Mouse (Mus musculus) midbrain, embryonic 12.5 days (tissue): ENCODE data around the gene Retreg2. TPM values are rescaled to one million over a fixed set of nuclear protein-coding genes. Genes with fewer than 3 reads are reported as not detected.

ENCODE experiments used
- polyA plus RNA-seq: library from polyadenylated mRNA; unstranded; fragments of >200 nt; fragmentation: Nextera tagmentation; extraction: Ambion mirVana; gene quantifications from 2 replicates; pipeline ENCODE4 v1.2.1, GENCODE M21; 2016

The Retreg2 gene
- polyA plus RNA-seq, 1 experiment from 2014 or later = 81.3 TPM

Other genes with a start within 250 kb of the Retreg2 start
- gene Cryba2, start 249.6 kb upstream of the Retreg2 start, polyA plus RNA-seq = not detected in 2 replicates
- 0.16 and 0.17 TPM in 2 replicates for gene Cfap65, start 207.2 kb upstream of the Retreg2 start, polyA plus RNA-seq
- gene Ihh, start 191.1 kb upstream of the Retreg2 start, polyA plus RNA-seq = 0.14 and 0.23 TPM in 2 replicates
- 11.7 and 13.0 TPM in 2 replicates for gene Nhej1, start 17.6 kb upstream of the Retreg2 start, polyA plus RNA-seq
- gene Slc23a3, start 8.9 kb upstream of the Retreg2 start, polyA plus RNA-seq = 0.11 TPM in 1 of 2 replicates, not detected in the other
- gene Cnppd1, start 67 bp upstream of the Retreg2 start, polyA plus RNA-seq = 64.3 and 69.4 TPM in 2 replicates
- 34.1 and 36.8 TPM in 2 replicates for gene Zfand2b, start 25.9 kb downstream of the Retreg2 start, polyA plus RNA-seq
- gene Abcb6, start 37.6 kb downstream of the Retreg2 start, polyA plus RNA-seq = 32.0 and 32.6 TPM in 2 replicates
- gene Ankzf1, start 49.4 kb downstream of the Retreg2 start, polyA plus RNA-seq = 22.6 and 23.4 TPM in 2 replicates
- gene Atg9a, start 49.4 kb downstream of the Retreg2 start, polyA plus RNA-seq = 34.8 and 35.5 TPM in 2 replicates
- 23.2 and 25.7 TPM in 2 replicates for gene Glb1l, start 68.0 kb downstream of the Retreg2 start, polyA plus RNA-seq
- 124 and 135 TPM in 2 replicates for gene Stk16, start 68.1 kb downstream of the Retreg2 start, polyA plus RNA-seq
- 5.9 and 7.6 TPM in 2 replicates for gene Tuba4a, start 77.1 kb downstream of the Retreg2 start, polyA plus RNA-seq
- not detected in 2 replicates for gene A630095N17Rik, start 89.3 kb downstream of the Retreg2 start, polyA plus RNA-seq
- gene Dnajb2, start 93.6 kb downstream of the Retreg2 start, polyA plus RNA-seq = 45.6 and 46.0 TPM in 2 replicates
- 9.3 and 12.1 TPM in 2 replicates for gene Ptprn, start 121.7 kb downstream of the Retreg2 start, polyA plus RNA-seq
- 37.5 and 46.2 TPM in 2 replicates for gene Resp18, start 135.6 kb downstream of the Retreg2 start, polyA plus RNA-seq
- gene Dnpep, start 175.2 kb downstream of the Retreg2 start, polyA plus RNA-seq = 154 and 176 TPM in 2 replicates
- gene Des, start 217.6 kb downstream of the Retreg2 start, polyA plus RNA-seq = 0.93 and 1.2 TPM in 2 replicates
- 12.9 and 14.5 TPM in 2 replicates for gene Speg, start 232.5 kb downstream of the Retreg2 start, polyA plus RNA-seq